Mouse (Mus musculus) cerebellum, adult (tissue): Measurements from ENCODE around the gene Ap3s2.

Experiments
- ATAC-seq: cut with Nextera tagmentation; 2 replicates; pipeline ENCODE4 v1.9.2; 2017; ENCODE audit warnings: mild to moderate bottlenecking, moderate library complexity, mixed read lengths; ENCODE audit not compliant: insufficient number of reproducible peaks, low FRiP score, low TSS enrichment

The Ap3s2 gene

DNA sequence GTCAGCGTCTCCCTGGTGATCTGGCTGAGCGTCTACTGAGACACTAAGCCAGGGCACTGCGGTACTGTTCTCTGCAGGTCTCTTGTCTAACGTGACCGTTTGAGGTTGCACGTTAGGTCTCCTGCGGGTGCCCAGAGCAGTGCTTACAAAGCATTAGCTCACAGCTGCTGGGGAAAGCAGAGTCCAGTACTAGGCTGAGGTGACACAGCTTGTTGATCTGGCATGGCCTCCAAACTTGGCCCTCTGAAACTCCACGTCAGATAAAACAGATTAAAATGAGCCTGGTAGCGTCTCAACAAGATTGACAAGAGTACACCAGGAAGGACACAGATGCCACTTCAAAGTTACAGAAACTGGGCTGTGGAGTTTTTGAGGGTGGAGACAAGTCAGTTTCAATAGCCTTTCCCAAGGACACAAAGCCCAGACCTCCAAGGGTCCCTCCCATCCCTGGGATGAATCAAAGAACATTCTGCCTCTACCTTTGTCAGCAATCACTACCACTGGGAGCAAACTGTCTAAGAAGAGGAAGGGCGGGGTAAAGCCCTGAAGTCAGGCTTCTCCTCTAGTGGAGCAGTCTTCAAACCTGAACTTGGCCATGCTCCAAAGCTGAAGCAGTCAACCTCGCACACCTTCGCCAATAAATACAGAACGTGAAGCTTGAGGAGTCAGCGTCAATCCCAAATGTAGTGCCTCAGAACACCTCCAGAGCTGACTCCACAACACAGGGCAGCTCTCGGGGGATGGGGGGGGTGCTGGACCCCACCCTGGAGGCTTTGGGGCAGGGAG, 29.8 kb downstream of the Ap3s2 start:
- ATAC-seq = no peak

DNA sequence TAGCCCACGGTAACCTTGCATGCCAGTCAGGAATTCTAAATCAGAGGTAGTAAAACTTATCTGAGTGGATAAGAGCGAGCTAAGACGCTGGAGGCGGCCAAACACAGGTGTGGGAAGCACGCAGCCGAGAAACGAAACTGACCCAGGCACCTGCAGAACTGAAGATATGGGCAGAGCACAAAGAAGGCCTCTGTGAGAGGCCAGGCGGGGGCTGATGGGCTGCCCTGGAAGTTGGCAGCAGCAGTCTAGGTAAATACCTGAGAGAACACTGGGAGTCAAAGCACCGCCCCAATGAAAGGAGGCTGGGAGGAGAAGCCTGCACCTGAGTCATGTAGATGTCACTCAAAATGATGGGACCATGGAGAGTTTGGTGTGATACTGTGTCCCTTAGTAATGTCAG, 31.8 kb downstream of the Ap3s2 start:
- ATAC-seq = no peak

DNA sequence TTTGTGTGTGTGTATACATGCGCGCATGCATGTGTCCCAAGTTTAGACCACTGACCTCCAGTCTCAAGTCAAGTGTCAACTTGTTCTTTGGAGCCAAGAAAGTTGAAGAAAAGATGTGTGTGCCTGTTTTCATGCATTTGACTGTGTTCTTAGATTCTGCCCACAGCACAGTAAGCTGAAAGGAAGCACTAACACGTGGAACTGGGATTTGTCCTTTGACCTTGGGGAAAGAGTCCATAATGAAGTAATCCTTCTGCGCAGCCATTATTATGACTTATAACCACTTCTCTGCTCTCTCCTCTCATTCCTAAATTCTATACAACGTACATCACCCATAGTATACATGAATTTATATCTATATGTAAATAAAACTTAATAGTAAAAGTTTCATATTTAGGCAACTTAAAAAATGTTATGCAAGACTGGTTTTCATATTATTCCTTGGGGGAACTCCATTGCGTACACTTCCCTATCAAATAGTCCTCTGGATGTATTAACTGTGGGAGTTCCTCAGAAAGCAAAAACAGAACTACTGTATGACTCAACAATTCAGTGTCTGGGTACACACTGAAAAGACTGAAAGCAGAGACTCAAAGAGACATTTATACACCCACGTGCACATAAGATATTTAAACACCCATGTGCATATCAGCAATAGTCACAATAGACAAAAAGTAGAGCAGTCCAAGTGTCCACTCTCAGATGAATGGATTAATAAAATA, 36.7 kb downstream of the Ap3s2 start:
- no peak for ATAC-seq

DNA sequence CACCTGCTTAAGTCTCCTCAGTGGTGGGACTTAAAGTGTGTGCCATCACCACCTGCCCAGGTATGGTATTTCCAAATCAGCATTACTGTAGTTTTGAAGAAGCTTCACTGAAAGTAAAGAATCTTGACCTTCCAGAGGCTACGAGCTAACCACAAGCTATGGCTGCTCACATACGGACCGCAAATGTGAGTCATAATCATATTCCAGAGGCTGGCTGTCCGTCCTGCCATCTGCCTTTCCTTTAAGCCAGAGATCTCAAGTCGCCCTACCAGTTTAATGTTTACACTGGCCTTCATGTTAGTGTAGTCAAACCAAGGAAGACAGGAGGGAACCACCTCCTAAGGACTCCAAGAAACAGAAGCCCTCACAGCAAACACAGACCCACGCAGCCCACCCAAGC, 38.5 kb downstream of the Ap3s2 start:
- ATAC-seq = no peak

DNA sequence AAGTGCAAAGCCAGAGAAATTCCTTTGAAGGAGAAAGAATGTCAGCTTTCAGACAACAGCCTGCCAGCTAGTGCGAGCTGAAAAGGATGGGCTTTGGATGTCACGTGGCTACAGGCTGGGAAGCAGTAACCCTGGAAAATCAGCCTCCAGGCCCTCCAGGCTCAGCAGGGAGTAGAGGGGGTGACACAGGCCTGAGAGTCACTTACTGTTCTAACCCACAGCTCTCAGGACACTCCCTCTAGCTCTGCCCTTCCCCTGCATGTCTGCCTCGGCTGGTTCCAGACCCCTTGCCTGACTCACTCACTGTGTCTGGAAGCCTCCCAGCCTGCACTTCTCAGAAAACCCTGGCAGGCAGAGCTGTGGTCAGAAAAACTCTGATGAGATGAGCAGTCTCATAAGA, 39.5 kb downstream of the Ap3s2 start:
- ATAC-seq = no peak

DNA sequence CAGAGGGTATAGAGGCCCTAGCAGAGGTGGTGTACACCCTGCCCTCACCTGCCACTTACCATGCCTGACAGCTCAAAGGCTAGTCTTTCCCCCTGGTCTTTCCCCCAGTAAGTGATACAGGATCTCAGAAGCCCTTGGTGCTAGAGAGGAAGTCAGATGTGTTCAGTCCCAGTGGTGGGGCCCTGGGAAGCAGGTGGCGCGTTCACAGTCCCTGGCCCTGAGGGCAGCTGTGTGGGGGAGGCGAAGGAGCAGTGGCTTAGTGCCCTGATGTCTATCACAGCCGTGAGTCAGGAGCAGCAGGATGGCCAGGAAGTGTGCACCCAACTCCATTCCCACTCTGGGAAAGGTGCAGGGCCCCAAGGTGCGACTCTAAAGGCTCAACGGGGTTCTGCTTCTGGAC, 40.4 kb downstream of the Ap3s2 start:
- ATAC-seq = no peak

DNA sequence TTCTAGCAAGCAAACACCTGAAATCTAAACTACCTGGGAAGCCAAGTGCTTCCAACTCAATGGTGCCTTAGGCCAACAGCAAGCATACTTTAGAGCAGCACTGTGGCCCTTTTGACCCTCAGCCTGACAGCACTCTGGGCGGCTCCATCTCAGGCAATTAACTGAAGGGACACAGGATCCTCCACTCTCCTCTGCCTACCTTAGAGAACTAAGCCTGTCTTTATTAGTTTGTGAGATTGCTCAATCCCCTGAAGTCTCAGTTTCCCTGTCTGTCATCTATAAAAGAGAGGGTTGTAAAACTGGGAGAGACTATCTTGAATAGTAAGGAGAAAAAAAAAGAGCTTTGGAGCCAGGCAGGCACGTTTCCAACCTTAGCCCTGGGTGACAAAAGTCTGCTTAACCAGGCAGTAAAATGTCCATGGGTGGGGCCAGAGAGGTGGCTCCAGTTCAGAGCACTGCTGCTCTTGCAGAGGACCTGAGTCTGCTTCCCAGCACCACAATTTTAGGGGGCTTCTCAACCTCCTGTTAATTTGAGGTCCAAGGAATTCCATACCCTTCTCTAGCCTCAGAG, 41.9 kb downstream of the Ap3s2 start:
- ATAC-seq = no peak

DNA sequence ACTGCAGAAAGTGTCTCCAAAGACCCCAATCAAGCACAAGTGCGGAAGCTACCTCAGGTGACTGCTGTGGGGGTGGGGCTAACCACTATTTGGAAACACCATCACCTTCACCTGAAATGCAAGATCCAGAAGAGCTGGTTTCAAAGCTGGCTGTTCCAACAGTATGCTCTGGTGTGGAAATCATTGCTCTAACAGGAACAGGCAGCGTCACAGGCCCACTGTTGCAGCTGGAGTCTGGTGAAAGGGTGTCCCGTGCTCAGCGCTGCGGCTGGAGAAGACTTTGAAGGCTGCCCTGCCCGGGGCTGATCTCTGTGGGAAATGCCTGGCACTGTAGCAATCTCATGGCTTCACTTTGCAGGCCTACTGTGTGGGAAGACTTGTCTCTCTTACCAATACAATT, 47.0 kb downstream of the Ap3s2 start:
- no peak for ATAC-seq

DNA sequence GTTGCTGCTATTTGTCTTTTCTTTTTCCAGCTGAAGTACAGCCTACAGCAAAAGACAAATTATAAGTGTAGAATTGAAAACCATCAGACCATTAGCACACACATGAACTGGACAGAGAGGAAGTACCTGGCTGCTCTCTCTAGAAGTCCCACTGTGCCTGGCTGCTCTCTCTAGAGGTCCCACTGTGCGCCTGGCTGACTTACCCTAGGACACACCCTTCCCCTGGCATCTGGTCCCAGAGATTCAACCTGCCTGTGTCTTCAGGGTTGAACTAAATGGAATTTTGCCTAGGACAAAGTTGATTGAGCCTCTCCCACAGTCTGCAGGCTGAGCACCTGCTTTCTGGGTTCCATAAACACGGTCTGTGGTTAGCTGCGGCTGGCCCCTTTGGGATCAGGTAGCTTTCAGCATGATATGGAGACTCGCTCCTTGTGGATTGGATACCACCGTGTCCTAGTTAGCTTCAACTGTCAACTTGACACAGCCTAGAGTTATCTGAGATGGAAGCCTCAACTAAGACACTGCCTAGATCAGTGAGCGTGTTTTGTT, 48.6 kb downstream of the Ap3s2 start:
- no peak for ATAC-seq

DNA sequence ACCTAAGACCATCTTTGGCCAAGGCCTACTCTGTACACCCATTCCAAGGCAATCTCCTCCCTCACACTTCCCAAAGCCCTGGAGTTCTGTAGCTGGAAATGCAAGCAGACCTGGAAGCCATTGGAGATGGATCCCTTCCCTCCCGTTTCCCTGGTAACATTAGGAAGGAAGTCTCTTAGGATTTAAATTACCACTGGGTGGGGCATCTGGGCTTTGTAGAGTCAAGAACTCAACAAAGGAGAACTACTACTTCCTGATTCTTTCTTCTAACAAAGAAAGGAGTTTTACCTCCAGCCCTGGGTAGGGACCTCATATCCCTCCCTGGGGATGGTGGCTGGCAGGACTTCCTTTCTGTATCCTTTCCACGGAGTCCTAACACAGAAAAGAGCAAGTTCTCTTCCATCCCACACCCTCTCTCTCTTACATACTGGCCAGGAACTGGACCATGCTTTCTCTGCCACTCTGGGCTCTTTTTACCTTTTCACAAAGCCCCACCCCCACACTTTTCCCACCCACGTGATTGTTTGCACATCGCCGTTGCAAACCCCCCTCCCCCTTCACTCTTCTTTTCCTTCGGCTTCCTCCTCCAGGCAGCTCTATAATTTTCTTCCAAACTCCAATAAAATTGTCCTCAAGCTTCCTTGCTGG, 51.3 kb downstream of the Ap3s2 start:
- ATAC-seq = no peak

DNA sequence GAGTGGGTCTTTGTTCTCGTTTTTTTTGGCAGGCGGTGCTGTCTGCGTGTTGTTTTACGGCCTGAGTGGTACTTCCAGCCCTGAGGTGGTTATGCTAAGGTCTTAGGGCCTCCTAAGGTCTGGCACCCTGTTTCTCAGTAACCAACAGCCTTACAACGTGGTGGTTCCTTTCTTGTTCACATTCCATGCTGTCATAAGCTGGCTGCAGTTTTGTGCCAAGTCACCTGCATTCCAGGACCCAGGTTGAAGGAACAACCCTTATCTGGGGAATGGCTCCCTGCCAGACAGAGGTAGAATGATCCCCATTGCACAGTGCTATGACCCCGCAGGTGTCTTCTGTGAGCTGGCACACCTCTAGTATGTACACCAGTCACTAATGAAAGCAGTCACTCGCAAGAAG, 52.0 kb downstream of the Ap3s2 start:
- no peak for ATAC-seq

DNA sequence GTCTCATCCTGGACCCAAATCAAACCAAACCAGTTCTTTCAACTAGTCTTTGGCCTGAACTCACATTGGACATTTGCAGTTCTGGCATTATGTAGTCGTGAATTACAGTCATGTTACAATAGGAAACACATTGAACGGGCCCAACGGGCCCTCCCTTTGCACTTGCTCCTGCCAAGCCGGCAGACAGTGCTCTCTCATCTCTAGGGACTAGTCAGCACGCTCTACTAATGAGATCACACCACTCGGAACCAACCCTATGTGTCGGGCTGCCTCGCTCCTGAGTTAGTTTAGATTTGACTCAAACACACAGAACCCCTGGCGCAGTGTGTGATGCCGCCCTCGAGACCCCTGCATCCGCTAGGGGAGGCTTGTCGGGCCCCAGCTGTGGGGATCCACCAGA, 52.6 kb downstream of the Ap3s2 start:
- ATAC-seq = no peak

DNA sequence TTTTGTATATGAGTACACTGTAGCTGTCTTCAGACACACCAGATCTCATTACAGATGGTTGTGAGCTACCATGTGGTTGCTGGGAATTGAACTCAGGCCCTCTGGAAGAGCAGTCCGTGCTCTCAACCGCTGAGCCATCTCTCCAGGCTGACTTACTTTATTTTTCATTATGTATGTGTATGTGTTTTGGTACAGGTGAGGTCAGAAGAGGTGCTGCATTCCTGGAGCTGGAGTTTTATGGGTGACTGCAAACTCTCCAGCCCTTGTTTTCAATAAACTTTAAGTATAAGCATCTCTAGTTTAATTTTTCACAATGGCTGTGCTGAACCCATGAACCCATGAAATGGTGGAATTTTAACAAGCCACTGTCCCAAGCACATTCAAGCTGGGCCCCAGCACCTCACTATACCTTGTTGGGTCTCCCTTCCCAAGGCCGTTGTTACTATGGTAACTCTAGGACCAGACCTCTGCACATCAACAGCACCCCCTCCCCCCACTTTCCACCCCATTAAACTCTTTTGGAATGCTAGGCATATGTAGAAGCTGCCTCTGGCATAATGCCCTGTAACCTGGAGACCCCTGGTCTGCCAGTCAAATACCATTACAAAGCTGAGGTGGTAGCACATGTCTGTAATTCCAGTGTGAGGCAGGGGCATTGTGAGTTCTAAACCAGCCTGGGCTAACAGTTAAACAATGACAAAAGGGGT, 54.0 kb downstream of the Ap3s2 start:
- no peak for ATAC-seq

DNA sequence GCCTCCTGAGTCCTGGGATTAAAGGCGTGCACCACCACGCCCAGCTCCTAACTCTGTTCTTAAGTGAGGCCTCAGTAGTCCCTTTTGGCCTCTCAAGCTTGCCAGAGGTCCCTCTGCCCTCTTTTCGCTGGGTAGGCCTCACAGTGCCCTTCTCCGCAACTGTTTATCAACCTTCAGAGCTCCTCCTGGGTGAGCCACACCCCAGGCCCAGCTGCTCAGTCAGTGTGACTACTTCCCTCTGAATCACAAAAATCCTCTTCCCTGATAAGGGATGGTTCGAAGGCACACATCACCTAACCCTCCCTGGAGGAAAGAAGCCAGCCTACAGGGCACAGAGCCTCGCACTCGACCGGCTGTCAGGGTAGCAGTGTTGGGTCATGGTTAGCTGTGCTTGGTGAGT, 58.7 kb downstream of the Ap3s2 start:
- no peak for ATAC-seq

DNA sequence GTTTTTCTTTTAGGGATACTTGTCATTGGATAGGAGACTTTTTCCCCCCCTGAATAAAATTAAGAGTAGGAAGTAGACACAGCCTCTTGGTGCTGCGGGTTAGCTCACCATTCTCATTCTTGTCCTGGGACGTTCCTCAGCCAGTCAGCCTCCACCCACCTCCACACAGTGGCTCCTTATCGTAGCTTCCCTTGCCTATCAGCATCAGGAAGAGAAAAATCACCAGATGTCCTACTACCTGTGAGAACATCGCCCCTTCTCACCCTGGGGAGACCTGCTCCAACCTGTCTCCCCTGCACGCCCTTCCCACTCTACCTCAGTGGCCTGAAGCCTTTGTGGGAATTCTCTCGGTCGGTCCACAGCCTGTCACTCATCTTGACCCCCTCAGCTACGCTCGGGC, 59.6 kb downstream of the Ap3s2 start, which contains the start of gene Anpep:
Gene Anpep (minus strand): TSS at position 249 of the 400 bp plus-strand sequence.
- no peak for ATAC-seq

DNA sequence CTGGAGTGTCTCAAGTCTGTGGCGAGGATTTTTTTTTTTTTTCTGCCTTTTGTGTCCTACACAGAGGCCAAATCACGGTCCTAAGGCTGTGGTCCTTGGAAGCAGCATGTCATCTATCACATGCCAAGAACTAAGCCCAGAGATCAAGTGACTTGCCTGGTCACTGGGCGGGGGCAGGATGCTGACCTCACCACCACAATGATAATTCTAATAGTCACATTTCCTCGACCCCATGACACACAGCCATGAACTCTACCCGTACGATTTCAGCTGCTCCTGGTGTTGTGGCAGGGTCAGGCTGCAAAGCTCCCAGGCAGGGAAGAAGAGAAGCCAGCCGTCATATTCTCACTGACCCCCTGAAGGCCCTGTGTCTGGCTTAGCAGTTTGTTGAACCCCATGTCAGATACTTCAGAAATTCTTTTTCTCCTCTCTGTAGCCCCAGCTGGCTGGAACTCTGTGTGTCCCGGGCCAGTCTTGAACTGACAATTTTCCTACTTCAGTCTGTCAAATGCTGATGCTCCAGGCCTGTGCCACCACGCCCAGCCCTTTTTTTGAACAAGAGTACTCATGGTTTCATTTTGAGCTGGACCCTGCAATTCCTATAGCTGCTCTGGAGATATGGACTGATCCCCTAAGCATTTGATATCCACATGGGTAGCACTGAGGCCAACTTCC, 61.4 kb downstream of the Ap3s2 start:
- ATAC-seq = no peak

DNA sequence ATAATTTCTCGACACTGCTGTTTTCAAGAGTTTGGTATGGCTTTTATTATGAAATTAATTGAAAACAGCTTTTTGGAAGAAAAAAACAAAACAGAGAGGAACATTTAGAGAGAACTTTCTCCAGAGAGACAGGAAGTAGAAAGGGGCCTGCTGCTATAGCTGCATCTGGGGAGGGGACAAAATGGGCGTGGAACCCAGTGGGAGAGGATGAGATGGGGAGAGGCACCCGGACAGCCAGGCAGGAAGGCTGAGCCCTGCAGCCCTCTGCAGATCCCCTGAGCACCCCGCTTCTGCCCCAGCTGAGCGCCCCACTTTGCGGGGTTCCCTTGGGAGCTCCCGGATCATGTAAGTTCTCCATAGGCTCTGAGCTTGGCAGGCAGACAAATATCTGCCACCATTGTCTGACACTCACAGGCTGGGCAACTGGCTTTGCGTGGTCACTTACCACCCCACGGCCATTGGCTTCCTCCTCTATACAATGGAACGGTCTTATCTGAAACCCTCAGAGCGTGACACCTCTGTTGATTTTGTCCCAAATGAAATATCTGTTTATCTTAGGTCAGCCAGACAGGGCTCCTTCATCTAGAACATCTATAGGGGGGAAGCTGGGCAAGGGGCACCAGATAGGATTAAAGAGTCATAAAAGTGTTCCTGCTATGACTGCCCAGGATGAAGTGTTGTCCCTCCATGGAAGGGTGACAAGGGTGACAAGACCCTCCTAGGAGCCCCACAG, 62.1 kb downstream of the Ap3s2 start:
- no peak for ATAC-seq

DNA sequence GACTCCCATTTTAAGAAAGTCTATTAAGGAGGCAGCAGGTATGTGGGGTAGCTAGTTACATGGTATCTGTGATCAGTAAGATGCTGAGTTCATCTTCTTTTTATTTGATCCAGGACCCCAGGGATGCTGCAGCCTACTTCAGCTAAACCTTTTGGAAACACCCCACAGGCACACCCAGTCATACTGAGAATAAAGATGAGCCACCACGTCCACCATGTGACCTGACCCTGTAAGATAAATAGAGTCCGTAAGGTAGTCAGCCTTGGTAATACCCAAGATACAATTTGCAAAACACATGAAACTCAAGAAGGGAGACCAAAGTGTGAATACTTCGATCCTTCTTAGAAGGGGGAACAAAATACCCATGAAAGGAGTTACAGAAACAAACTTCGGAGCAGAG, 64.1 kb downstream of the Ap3s2 start:
- ATAC-seq = no peak
